Mouse (Mus musculus) ES-E14 (cell line): ENCODE measurements around the gene Gfpt1. TPM values are rescaled to one million over a fixed set of nuclear protein-coding genes. Genes with fewer than 3 reads are reported as not detected.

Source experiments
- DNase-seq: peaks from one replicate; pipeline ENCODE4 v3.0.0-alpha.2; 2013; ENCODE audit warnings: low read depth, low spot score
- H3K27ac ChIP-seq: 2 replicates; pipeline ENCODE4 v1.5.1; 2012; ENCODE audit warnings: low read depth, mild to moderate bottlenecking, low read length, moderate library complexity, mixed read lengths; ENCODE audit not compliant: poor library complexity, insufficient read depth, severe bottlenecking
- H3K36me3 ChIP-seq: 2 replicates; pipeline ENCODE4 v1.6.1; 2012; ENCODE audit warnings: mild to moderate bottlenecking, low read length, moderate library complexity, mixed read lengths; ENCODE audit not compliant: control insufficient read depth, poor library complexity, insufficient read depth, severe bottlenecking
- H3K4me1 ChIP-seq, 2 experiments: fragments of 150-350 bp in 1 of 2; sonication (generic) in 1 of 2; 2 replicates each; pipeline ENCODE4 v1.6.1; 2012; ENCODE audit warnings: low read length in 2 of 2, mild to moderate bottlenecking in 1 of 2, mixed read lengths in 1 of 2; ENCODE audit not compliant: control insufficient read depth in 2 of 2, insufficient read depth in 2 of 2, poor library complexity in 1 of 2
- H3K4me3 ChIP-seq, 2 experiments: fragments of 150-350 bp in 1 of 2; sonication (generic) in 1 of 2; 2 replicates each; pipeline ENCODE4 v1.5.1; 2012; ENCODE audit warnings: low read length in 2 of 2, low read depth in 1 of 2, mild to moderate bottlenecking in 1 of 2, mixed read lengths in 1 of 2; ENCODE audit not compliant: insufficient read depth in 1 of 2, poor library complexity in 1 of 2, severe bottlenecking in 1 of 2
- H3K9ac ChIP-seq: 2 replicates; pipeline ENCODE4 v1.6.1; 2012; ENCODE audit warnings: low read depth, mild to moderate bottlenecking, low read length, mixed read lengths; ENCODE audit not compliant: poor library complexity, insufficient read depth, severe bottlenecking
- H3K9me3 ChIP-seq: fragments of 150-350 bp; sonication (generic); 2 replicates; pipeline ENCODE4 v1.6.1; 2012; ENCODE audit warnings: low read depth, mild to moderate bottlenecking, low read length; ENCODE audit not compliant: control insufficient read depth, insufficient read depth
- CHD2 ChIP-seq: IDR thresholded peaks from 2 replicates; pipeline ENCODE4 v1.6.1; 2014; ENCODE audit warnings: mild to moderate bottlenecking, low read depth, low read length, inconsistent platforms
- HCFC1 ChIP-seq: IDR thresholded peaks from 2 replicates; pipeline ENCODE4 v1.6.1; 2012; ENCODE audit warnings: low read length, inconsistent platforms, borderline replicate concordance; ENCODE audit not compliant: insufficient read depth
- MAFK ChIP-seq: IDR thresholded peaks from 2 replicates; pipeline ENCODE4 v1.6.1; 2014; ENCODE audit warnings: mild to moderate bottlenecking, low read depth, low read length, inconsistent platforms; ENCODE audit not compliant: insufficient read depth
- ZC3H11A ChIP-seq: IDR thresholded peaks from 2 replicates; pipeline ENCODE4 v1.6.1; 2012; ENCODE audit warnings: low read depth, mild to moderate bottlenecking, inconsistent platforms, low read length, borderline replicate concordance
- ZNF384 ChIP-seq: IDR thresholded peaks from 2 replicates; pipeline ENCODE4 v1.6.1; 2012; ENCODE audit warnings: low read depth, low read length, inconsistent platforms
- in situ Hi-C, 2 experiments: fragments of 600-800 bp; cut with MboI; formaldehyde crosslinking; loops; one replicate each; pipeline ENCODE4 v1.15.1; 2025; ENCODE audit warnings: low sequenced_read_pairs in 2 of 2, inconsistent platforms in 1 of 2; ENCODE audit not compliant: unreplicated experiment in 2 of 2
- total RNA-seq: library from RNA; depleted of rRNA; stranded (reverse); fragments of 300-350 nt; gene quantifications from 2 replicates; pipeline ENCODE4 v1.2.3, GENCODE M21; 2012

Gfpt1 gene
- total RNA-seq, 1 experiment: 16.6 TPM

DNA sequence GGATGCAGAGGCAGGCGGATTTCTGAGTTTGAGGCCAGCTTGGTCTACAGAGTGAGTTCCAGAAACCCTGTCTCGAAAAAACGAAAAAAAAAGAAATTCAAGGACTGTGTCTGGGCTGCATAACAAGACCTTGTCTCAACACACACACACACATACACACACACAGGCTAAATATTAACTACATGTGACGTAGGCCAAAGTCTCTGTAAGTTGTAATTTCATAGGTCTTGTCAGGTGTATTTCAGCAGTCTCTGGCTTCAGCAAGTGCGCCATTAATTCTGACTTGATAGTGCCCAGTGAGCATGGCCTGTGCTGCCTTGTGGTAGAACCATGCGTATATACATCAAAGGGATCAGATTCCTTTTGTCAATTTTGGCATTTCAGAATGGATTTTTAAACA lies 40.7 kb upstream of the Gfpt1 start:
- peaks cover 0 to 3% of the 10 kb centered on the region in 2 experiments; a peak in 1 of 4 replicates for H3K4me1 ChIP-seq
- peaks cover 3% of the 10 kb centered on the region; the same call in 1 of the 2 replicates for H3K36me3 ChIP-seq
- no peaks in the 10 kb centered on the region for H3K9me3 ChIP-seq
- no peak overlapping the region for H3K4me3 ChIP-seq
- no peak overlapping the region for H3K27ac ChIP-seq
- DNase-seq: no peak
- TF ChIP-seq ZC3H11A (no peak), HCFC1 (no peak), ZNF384 (no peak), CHD2 (no peak), MAFK (no peak)
- in situ Hi-C loops: no loop called here
- H3K9ac ChIP-seq: no peak overlapping the region

DNA sequence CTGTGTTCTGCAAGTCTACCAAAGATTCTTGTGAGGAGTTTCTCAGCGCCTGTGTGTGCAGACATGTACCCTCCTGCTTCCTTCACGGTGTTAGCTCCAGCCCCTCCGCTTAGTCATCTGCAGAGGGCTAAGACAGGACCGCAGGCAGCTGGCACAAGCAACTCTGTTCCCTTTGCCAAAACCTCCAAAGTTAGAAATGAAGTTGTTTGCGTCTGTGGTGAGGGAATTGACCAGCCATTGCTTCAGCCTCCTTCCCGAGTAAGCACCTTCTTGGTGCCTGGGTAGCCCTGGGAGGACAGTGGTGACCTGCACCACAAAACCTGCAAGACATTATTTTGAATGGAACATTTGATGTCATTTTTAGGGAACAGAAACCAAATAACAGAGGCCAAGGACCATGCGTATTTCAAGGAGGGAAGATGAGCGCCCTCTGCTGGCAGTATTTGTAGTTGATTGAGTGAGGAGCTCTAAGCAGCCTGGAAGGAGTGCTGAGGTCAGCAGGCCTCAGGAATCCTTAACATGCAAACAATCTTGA lies 40.1 kb upstream of the Gfpt1 start:
- Histone ChIP-seq H3K4me1 (peaks cover 0 to 3% of the 10 kb centered on the region in 2 experiments; a peak in 1 of 4 replicates), H3K9me3 (no peaks in the 10 kb centered on the region), H3K27ac (no peak overlapping the region), H3K36me3 (no peaks in the 10 kb centered on the region), H3K4me3 (no peak overlapping the region), H3K9ac (peak overlapping the region; percentile 2; the same call in 1 of the 2 replicates)
- TF ChIP-seq HCFC1 (no peak), MAFK (peak; percentile 96), ZC3H11A (no peak)
- in situ Hi-C loops: no loop called here
- peak; percentile 81 for DNase-seq

GRCm38 (mm10) chr6:87004099-87004498 lies 38.5 kb upstream of the Gfpt1 start:
- Histone ChIP-seq H3K9ac (no peak overlapping the region; the same call in 1 of the 2 replicates), H3K9me3 (no peaks in the 10 kb centered on the region), H3K27ac (no peak overlapping the region), H3K36me3 (no peaks in the 10 kb centered on the region), H3K4me1 (peaks cover 2 to 7% of the 10 kb centered on the region in 2 experiments; a peak in 2 of 4 replicates), H3K4me3 (no peak overlapping the region)
- no peak for DNase-seq
- TF ChIP-seq HCFC1 (no peak), ZNF384 (no peak), ZC3H11A (no peak), CHD2 (no peak), MAFK (no peak)
- in situ Hi-C loops: no loop called here

- H3K4me3 ChIP-seq: no peak overlapping the region
- no peak for TF ChIP-seq ZNF384
- TF ChIP-seq ZC3H11A: no peak
- H3K4me1 ChIP-seq: peaks cover 2 to 7% of the 10 kb centered on the region in 2 experiments; a peak in 2 of 4 replicates
- no peaks in the 10 kb centered on the region for H3K9me3 ChIP-seq
- no peaks in the 10 kb centered on the region for H3K36me3 ChIP-seq
- H3K27ac ChIP-seq: no peak overlapping the region
- H3K9ac ChIP-seq: no peak overlapping the region
- no peak for DNase-seq
- in situ Hi-C loops: no loop called here
Measured at GRCm38 (mm10) chr6:87005577-87005976, 37.1 kb upstream of the Gfpt1 start.

DNA sequence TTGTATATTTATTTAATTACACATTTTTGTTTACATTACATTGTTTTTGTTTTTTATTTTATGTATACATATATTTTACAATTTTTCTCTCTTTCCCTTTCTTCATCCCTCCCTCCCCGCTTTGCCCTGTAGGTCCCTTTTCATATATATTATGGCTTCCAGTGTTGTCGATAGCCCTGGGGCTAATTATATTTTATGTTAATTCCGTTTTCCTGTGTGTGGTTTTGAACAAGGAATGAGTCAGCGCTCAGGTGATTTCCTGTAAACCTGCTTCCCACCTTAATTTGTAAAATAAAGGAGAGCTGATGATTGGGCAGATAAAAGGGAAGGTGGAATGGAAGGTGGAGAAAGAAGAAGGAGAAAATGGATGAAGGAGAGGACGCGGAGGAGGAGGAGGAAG lies 33.8 kb upstream of the Gfpt1 start, which contains the start of gene Nfu1:
Nfu1 (plus strand) TSS at position 350 of the 400 bp plus-strand sequence.
- peak within 1 kb of the TSS; percentile 78 for H3K27ac ChIP-seq
- in situ Hi-C loops: no loop called here

More for the DNA sequence above, 33.8 kb upstream of the Gfpt1 start, which contains the start of gene Nfu1:
- Histone ChIP-seq H3K36me3 (peaks cover 5% of the 10 kb centered on the region), H3K4me3 (peak within 1 kb of the TSS; percentile 73 to 84), H3K4me1 (peaks cover 2 to 4% of the 10 kb centered on the region in 2 experiments; a peak in 2 of 4 replicates), H3K9me3 (no peaks in the 10 kb centered on the region), H3K9ac (peak within 1 kb of the TSS; percentile 86)
- TF ChIP-seq MAFK (no peak), ZNF384 (no peak), HCFC1 (no peak), CHD2 (no peak), ZC3H11A (no peak)
- DNase-seq: no peak
